Mouse (Mus musculus) heart, embryonic 14.5 days (tissue): ENCODE measurements around the gene 4931409K22Rik. TPM values are rescaled to one million over a fixed set of nuclear protein-coding genes. Genes with fewer than 3 reads are reported as not detected.

Experiments
- ATAC-seq: fragments of 200-750 bp; cut with Nextera tagmentation; 2 replicates; pipeline ENCODE4 v1.8.0; 2017; ENCODE audit warnings: low read depth, moderate TSS enrichment; ENCODE audit not compliant: insufficient number of reproducible peaks, insufficient read depth, low FRiP score
- H3K27ac ChIP-seq, 2 experiments: fragments of 200-500 bp in 1 of 2; fragments of 300-500 bp in 1 of 2; sonication (generic) in 1 of 2; replicated peaks in 1 of 2; 2 replicates each; pipeline ENCODE4 v1.5.1; 2012 to 2014; ENCODE audit warnings: low read depth in 2 of 2, low read length in 2 of 2, control low read depth in 1 of 2, mild to moderate bottlenecking in 1 of 2, mixed read lengths in 1 of 2; ENCODE audit not compliant: control insufficient read depth in 1 of 2, insufficient read depth in 1 of 2
- H3K27me3 ChIP-seq: fragments of 300-500 bp; sonication (generic); 2 replicates; pipeline ENCODE4 v1.6.1; 2014; ENCODE audit warnings: mild to moderate bottlenecking, low read length, control low read depth; ENCODE audit not compliant: control insufficient read depth, insufficient read depth
- H3K36me3 ChIP-seq: fragments of 300-500 bp; sonication (generic); 2 replicates; pipeline ENCODE4 v1.6.1; 2014; ENCODE audit warnings: mild to moderate bottlenecking, control low read depth, low read length, mixed read lengths; ENCODE audit not compliant: control insufficient read depth, insufficient read depth
- H3K4me1 ChIP-seq, 2 experiments: fragments of 200-500 bp in 1 of 2; fragments of 300-500 bp in 1 of 2; sonication (generic) in 1 of 2; 2 replicates each; pipeline ENCODE4 v1.6.1; 2012 to 2014; ENCODE audit warnings: low read length in 2 of 2, control low read depth in 1 of 2, mixed read lengths in 1 of 2; ENCODE audit not compliant: control insufficient read depth in 2 of 2, insufficient read depth in 2 of 2
- H3K4me2 ChIP-seq: fragments of 300-500 bp; sonication (generic); 2 replicates; pipeline ENCODE4 v1.6.1; 2014; ENCODE audit warnings: mild to moderate bottlenecking, low read length
- H3K4me3 ChIP-seq, 2 experiments: fragments of 200-500 bp in 1 of 2; fragments of 300-500 bp in 1 of 2; sonication (generic) in 1 of 2; 2 replicates each; pipeline ENCODE4 v1.5.1; 2012 to 2014; ENCODE audit warnings: low read length in 2 of 2, mild to moderate bottlenecking in 2 of 2, control low read depth in 1 of 2, low read depth in 1 of 2, moderate library complexity in 1 of 2; ENCODE audit not compliant: control insufficient read depth in 1 of 2, insufficient read depth in 1 of 2
- H3K9ac ChIP-seq: fragments of 300-500 bp; sonication (generic); 2 replicates; pipeline ENCODE4 v1.6.1; 2014; ENCODE audit warnings: mild to moderate bottlenecking, low read length
- H3K9me3 ChIP-seq: fragments of 300-500 bp; sonication (generic); 2 replicates; pipeline ENCODE4 v1.6.1; 2016; ENCODE audit warnings: low read length, control low read depth; ENCODE audit not compliant: control insufficient read depth
- WGBS: fragments of 180-500 bp; shearing (Covaris S2); extraction: QIAGEN DNeasy Blood & Tissue Kit; methylation state at CpG from one replicate; pipeline ENCODE4 v1.1.7; 2014; 5-methylcytosine and 5-hydroxymethylcytosine counted together
- polyA plus RNA-seq: library from polyadenylated mRNA; unstranded; fragments of >200 nt; fragmentation: Nextera tagmentation; extraction: Ambion mirVana; gene quantifications from 2 replicates; pipeline ENCODE4 v1.2.1, GENCODE M21; 2014

Gene 4931409K22Rik
- polyA plus RNA-seq, 1 experiment from 2014 or later: not detected

DNA sequence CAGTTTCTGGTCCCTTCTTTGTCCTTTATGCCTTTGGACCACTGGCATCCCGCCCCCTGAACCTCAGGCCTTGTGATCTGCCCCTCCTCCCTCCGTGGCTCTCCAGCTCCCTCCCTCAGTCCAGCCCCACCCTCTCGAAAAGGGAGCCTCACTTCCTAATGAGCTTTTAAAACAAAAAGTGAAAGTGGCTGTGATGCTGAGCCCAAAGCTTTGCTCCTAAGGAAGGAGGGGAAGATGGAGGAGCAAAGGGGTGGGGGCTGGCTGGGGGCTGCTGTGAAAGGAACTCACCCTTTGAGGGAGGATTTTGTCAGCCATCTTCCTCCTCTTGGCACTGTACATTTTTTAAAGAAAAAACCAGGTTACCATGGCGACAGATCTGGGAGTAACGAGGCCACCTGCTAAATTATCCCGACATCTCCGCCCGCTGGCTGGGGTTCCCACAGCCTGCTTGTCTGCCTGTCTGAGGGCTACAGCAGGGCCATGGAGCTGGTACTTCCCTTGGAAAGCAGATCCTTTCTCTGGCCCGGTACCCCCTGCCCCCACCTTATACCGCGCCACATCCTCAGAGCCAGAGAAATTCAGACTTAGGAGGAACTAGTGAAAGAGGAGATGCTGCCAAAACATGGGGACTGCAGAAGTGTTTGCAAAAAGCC is 40.0 kb upstream of the 4931409K22Rik start:
- ATAC-seq: no peak
- Histone ChIP-seq H3K4me2 (no peak overlapping the region), H3K4me1 (peaks cover 20 to 31% of the 10 kb centered on the region in 2 experiments; a peak in 3 of 4 replicates), H3K27me3 (no peaks in the 10 kb centered on the region), H3K36me3 (peaks cover 52% of the 10 kb centered on the region), H3K4me3 (no peak overlapping the region), H3K27ac (no peak overlapping the region), H3K9ac (no peak overlapping the region), H3K9me3 (no peaks in the 10 kb centered on the region)
- 53% methylated on average over 11 of the region's 11 CpGs for WGBS

DNA sequence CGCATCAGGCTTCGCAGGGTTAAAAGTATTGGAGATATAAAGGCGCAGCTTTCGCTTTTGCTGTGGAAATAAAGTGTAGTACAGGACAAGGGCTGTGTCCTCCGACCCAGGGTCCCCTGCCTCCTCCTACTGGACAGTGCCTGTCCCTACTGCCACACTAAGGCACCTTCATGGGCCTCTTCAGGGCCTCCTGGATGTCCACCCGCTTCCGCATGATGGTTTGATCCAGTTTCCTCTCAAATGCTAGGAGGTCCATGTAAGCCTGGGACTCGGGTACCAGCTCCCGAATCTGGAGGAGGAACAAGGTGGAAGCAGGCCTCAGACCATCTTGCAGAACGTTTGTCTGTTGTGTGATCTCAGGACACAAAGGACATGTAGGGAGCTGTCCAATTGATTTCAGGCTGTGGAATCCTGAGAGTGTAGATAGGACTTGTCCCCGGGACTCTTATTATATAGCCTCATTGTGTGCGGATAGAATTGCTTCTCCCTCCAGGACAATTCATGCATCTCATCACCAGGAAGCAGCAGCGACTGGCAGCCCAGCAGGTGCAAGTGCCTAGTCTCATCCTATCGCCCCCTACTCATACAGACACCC is 39.3 kb upstream of the 4931409K22Rik start:
- Histone ChIP-seq H3K4me1 (peaks cover 23 to 35% of the 10 kb centered on the region in 2 experiments; a peak in 3 of 4 replicates), H3K27me3 (no peaks in the 10 kb centered on the region), H3K9ac (no peak overlapping the region), H3K4me3 (no peak overlapping the region), H3K9me3 (no peaks in the 10 kb centered on the region), H3K27ac (no peak overlapping the region), H3K4me2 (no peak overlapping the region), H3K36me3 (peaks cover 59% of the 10 kb centered on the region)
- 76% methylated on average over 14 of the region's 14 CpGs for WGBS
- no peak for ATAC-seq

DNA sequence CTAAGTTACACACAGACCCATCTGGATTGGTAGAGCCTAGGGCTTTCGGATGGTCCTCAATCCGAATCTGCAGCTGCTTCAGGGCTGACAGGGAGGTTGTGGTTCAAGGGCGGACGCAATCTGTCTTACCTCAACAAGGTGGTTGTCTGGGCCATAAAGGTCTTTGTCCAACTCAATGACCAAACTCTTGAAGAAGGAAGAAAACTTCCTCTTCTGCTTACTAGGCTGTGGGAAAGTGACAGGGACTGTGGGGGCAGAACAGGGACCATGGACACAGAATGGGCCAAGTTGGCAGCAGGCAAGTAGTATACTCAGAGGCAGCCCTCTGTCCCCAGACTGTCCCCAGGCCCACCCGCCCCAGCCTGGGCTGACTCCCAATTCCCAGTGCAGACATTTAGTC is 38.7 kb upstream of the 4931409K22Rik start:
- no peaks in the 10 kb centered on the region for H3K9me3 ChIP-seq
- H3K4me1 ChIP-seq: peaks cover 21 to 29% of the 10 kb centered on the region in 2 experiments; a peak in 3 of 4 replicates
- H3K27me3 ChIP-seq: no peaks in the 10 kb centered on the region
- H3K4me3 ChIP-seq: no peak overlapping the region
- H3K9ac ChIP-seq: no peak overlapping the region
- H3K36me3 ChIP-seq: peaks cover 65% of the 10 kb centered on the region
- no peak for ATAC-seq
- no peak overlapping the region for H3K27ac ChIP-seq
- 93% methylated on average over 5 of the region's 5 CpGs for WGBS
- H3K4me2 ChIP-seq: no peak overlapping the region

DNA sequence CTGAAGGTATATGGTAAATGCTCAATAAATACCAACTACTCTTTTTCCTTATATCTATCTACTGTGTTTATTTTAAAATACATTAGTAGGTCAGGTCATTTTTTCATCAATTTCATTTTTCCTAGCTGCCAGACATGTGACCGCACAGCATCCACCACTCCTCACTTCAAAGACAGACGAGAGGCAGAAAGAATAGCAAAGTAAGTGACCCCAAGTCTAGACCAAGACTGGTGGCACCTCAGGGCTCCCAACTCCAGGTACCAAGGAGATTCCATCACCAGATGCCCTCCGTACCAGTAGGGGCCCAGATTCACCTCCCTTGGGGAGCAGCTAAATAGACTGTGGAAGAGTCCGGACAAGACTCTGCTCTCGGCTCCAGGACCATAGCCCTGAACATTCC is 37.7 kb upstream of the 4931409K22Rik start:
- H3K36me3 ChIP-seq: peaks cover 74% of the 10 kb centered on the region
- H3K4me1 ChIP-seq: peaks cover 19 to 23% of the 10 kb centered on the region in 2 experiments; a peak in 3 of 4 replicates
- 91% methylated on average over 5 of the region's 5 CpGs for WGBS

DNA sequence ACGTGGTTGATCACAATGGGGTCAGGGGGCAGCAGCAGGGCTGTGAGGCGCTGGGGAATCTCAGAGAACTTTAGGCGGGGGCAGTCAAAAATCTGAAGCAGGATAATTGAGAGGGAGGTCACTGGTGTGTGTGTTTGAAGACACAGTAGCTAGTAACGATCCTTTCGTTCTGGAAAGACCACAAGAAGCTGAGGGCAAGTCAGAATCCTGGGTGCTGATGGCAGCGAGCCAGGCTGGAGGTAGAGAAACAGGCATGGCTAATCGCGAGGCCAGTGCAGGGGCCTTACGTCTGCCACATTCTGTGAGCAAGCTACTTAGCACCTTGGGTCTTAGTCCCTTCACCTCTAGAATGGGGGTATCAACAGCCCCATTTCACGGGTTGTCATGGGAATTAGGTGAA is 37.3 kb upstream of the 4931409K22Rik start:
- 67% methylated on average over 10 of the region's 10 CpGs for WGBS
- H3K36me3 ChIP-seq: peaks cover 78% of the 10 kb centered on the region
- no peak overlapping the region for H3K9ac ChIP-seq
- no peak overlapping the region for H3K27ac ChIP-seq
- no peak overlapping the region for H3K4me2 ChIP-seq
- no peak overlapping the region for H3K4me3 ChIP-seq
- no peak for ATAC-seq
- no peaks in the 10 kb centered on the region for H3K9me3 ChIP-seq
- peaks cover 16 to 19% of the 10 kb centered on the region in 2 experiments; a peak in 3 of 4 replicates for H3K4me1 ChIP-seq
- H3K27me3 ChIP-seq: no peaks in the 10 kb centered on the region

More for the DNA sequence above, 37.7 kb upstream of the 4931409K22Rik start:
- no peak overlapping the region for H3K9ac ChIP-seq
- no peaks in the 10 kb centered on the region for H3K9me3 ChIP-seq
- no peak for ATAC-seq
- H3K27ac ChIP-seq: no peak overlapping the region
- no peak overlapping the region for H3K4me2 ChIP-seq
- no peak overlapping the region for H3K4me3 ChIP-seq
- no peaks in the 10 kb centered on the region for H3K27me3 ChIP-seq

DNA sequence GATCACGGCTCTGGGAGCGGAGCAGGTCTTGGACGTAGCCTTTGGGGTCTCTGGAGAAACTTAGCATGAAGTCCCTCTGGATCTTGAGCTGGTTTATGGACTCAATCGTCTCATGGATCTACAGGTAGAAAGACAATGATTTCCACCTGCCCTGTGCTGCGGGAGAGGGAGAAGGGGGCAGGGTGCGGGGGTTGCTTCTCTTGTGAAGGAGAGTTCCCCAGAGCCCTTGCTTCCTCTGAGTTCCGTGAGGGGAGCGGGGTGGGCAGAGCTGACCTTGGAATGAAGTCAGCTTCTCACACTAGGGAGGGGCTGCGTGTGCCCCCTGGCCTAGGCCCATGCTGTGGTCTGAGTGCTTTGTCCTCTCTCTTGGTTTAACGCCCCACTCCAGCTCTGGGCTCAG is 36.6 kb upstream of the 4931409K22Rik start:
- Histone ChIP-seq H3K27ac (no peak overlapping the region), H3K4me3 (no peak overlapping the region), H3K27me3 (no peaks in the 10 kb centered on the region), H3K36me3 (peaks cover 85% of the 10 kb centered on the region), H3K9ac (no peak overlapping the region), H3K4me1 (peaks cover 12 to 19% of the 10 kb centered on the region in 2 experiments; a peak in 3 of 4 replicates), H3K4me2 (no peak overlapping the region), H3K9me3 (no peaks in the 10 kb centered on the region)
- 84% methylated on average over 10 of the region's 10 CpGs for WGBS
- ATAC-seq: no peak

DNA sequence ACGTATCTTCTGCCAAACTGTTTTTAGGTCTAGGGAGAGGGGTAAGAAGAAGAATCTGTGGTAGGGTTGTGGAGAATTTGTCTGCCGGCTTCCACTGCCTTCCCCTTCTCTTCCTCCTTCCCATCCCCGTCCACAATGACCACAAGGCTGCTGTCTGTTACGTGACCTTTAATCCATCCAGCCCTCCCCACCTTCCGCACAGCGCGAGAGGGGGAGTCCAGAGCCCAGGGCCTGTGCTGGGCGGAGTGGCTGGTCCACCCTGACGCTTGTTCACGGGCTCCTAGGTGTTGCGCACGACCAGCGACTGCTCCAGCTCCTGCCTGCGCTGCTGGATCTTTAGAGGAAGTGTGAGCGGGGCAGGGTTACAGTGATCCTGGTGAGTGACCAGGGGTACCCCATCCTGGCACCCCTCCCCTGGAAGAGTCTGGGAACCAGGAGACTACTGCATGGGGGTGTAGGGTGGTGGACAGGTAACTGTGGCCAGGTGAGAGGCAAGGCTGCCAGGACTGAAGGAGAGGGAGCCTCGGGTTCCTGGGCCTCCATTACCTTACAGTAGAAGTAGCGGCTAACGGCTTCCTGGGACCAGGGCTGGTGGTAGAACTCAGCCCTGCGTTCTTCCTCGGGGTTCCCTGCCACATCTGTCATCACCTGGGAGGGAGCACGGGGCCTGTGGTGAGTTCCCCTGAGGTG is 36.0 kb upstream of the 4931409K22Rik start:
- Histone ChIP-seq H3K27me3 (no peaks in the 10 kb centered on the region), H3K4me3 (no peak overlapping the region), H3K27ac (no peak overlapping the region), H3K9me3 (no peaks in the 10 kb centered on the region), H3K9ac (no peak overlapping the region), H3K4me1 (peaks cover 11 to 18% of the 10 kb centered on the region in 2 experiments; a peak in 3 of 4 replicates), H3K4me2 (no peak overlapping the region), H3K36me3 (peaks cover 87% of the 10 kb centered on the region)
- 70% methylated on average over 21 of the region's 21 CpGs for WGBS
- ATAC-seq: no peak
